Mouse (Mus musculus): ENCODE measurements around the gene Gm38100. TPM values are rescaled to one million over a fixed set of nuclear protein-coding genes. Genes with fewer than 3 reads are reported as not detected.

The Gm38100 gene
- total RNA-seq, 2 experiments from 2014 or later, result not detected

DNA sequence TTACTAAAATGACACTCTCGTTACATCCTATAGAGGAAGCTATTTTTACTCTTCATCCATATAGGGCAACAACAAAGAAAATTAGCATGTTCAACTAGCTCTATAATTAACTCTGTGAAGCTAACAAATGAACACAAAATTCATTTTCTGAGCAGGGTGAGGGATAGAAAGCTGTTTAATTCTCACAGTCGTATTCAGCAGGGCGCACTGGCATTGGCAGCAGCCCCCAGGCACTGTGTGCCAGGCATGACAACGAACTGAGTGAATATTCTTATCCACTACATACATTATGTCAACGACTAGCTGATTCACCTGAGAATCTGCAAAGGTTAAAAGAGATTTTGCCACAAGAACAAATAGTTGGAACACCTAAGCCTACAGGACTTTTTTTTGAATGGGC lies 50.6 kb downstream of the Gm38100 start:
- no peak for DNase-seq

Other genes with a start within 250 kb of the Gm38100 start
- gene Opn3, start 227.6 kb upstream of the Gm38100 start, total RNA-seq (2021), result 1 to 10 TPM; 1.0 to 1.2 TPM
- 1 to 10 TPM; 3.0 to 5.1 TPM for gene Chml, start 227.4 kb upstream of the Gm38100 start, total RNA-seq (2021)
- gene Wdr64, start 221.7 kb upstream of the Gm38100 start, total RNA-seq (2021), result not detected
- gene Exo1, start 39.7 kb upstream of the Gm38100 start, total RNA-seq (2021), result under 1 TPM; 0.30 to 0.51 TPM
- not detected for gene Rbm8a2, start 58.8 kb downstream of the Gm38100 start, total RNA-seq (2021)